Mouse (Mus musculus) myocyte (in vitro differentiated cells): ENCODE results near the gene Odf3l1.

Source experiments
- CEBPB ChIP-seq: IDR thresholded peaks from 2 replicates; pipeline ENCODE4 v1.6.1; 2011; ENCODE audit warnings: mild to moderate bottlenecking, moderate library complexity; ENCODE audit not compliant: poor library complexity, insufficient read depth, severe bottlenecking
- MAX ChIP-seq: IDR thresholded peaks from one replicate; pipeline ENCODE4 v1.6.1; 2011; ENCODE audit warnings: low read depth, mild to moderate bottlenecking, control low read depth
- MYOD1 ChIP-seq, 3 experiments: IDR thresholded peaks; one replicate each; pipeline ENCODE4 v1.6.1; 2011; ENCODE audit warnings: control low read depth in 2 of 3, low read depth in 2 of 3, mild to moderate bottlenecking in 2 of 3, moderate library complexity in 1 of 3; ENCODE audit not compliant: insufficient read length in 2 of 3, control insufficient read depth in 1 of 3
- MYOG ChIP-seq, 3 experiments: IDR thresholded peaks; one replicate each; pipeline ENCODE4 v1.6.1; 2011; ENCODE audit warnings: control low read depth in 2 of 3, low read depth in 2 of 3, mild to moderate bottlenecking in 2 of 3; ENCODE audit not compliant: insufficient read length in 2 of 3, control insufficient read depth in 1 of 3, insufficient read depth in 1 of 3
- POLR2A ChIP-seq: IDR thresholded peaks from one replicate; pipeline ENCODE4 v1.6.1; 2011; ENCODE audit warnings: low read depth, mild to moderate bottlenecking, control low read depth, moderate library complexity; ENCODE audit not compliant: insufficient read length
- POLR2AphosphoS2 ChIP-seq: IDR thresholded peaks from one replicate; pipeline ENCODE4 v1.6.1; 2011; ENCODE audit warnings: low read depth, control low read depth; ENCODE audit not compliant: insufficient read length
- TCF3 ChIP-seq: IDR thresholded peaks from one replicate; pipeline ENCODE4 v1.6.1; 2011; ENCODE audit warnings: low read depth, control low read depth; ENCODE audit not compliant: insufficient read length
- USF1 ChIP-seq: IDR thresholded peaks from one replicate; pipeline ENCODE4 v1.6.1; 2011; ENCODE audit warnings: low read depth, mild to moderate bottlenecking, control low read depth, moderate library complexity

DNA sequence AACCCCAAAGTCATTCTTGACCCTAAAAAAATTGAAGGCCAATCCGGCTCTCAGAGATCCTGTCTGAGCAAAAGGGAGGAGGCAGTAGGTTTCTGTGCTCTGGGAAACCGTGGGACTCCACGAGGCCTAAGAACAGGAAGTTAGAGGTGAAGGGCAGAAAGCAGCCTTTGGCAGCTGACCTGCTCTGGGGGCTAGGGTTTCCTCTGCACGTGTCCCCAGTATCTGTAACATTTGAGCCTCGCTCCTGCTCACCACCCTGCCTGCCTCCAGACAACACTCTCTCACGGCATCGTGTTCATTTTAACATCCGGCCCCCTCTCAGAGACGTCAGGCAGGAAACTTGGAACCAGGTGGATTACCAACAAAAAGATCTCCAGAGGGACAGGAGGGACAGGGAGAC, 36.1 kb upstream of the Odf3l1 start:
- TF ChIP-seq MYOD1 (IDR thresholded peaks at IDR 0.05; ENCODE audit: control insufficient read depth in 1 of 3, insufficient read length in 2 of 3, low read depth in 2 of 3) (no peak), TCF3 (no peak), MYOG (IDR thresholded peaks at IDR 0.05; ENCODE audit: control insufficient read depth in 1 of 3, insufficient read depth in 1 of 3, insufficient read length in 2 of 3, low read depth in 2 of 3) (no peak), POLR2A (no peak), POLR2AphosphoS2 (peak; percentile 75), USF1 (no peak), MAX (no peak), CEBPB (no peak)
